Mouse (Mus musculus) megakaryocyte-erythroid progenitor cell, adult 5 weeks (primary cell): Measurements from ENCODE around the gene Olfr91. TPM values are rescaled to one million over a fixed set of nuclear protein-coding genes. Genes with fewer than 3 reads are reported as not detected.

Experiments used
- polyA plus RNA-seq: library from polyadenylated mRNA; stranded (reverse); fragments of >175 nt; gene quantifications from 2 replicates; pipeline ENCODE4 v1.2.3, GENCODE M21; 2012

Olfr91 gene
- not detected in 2 replicates for polyA plus RNA-seq

DNA sequence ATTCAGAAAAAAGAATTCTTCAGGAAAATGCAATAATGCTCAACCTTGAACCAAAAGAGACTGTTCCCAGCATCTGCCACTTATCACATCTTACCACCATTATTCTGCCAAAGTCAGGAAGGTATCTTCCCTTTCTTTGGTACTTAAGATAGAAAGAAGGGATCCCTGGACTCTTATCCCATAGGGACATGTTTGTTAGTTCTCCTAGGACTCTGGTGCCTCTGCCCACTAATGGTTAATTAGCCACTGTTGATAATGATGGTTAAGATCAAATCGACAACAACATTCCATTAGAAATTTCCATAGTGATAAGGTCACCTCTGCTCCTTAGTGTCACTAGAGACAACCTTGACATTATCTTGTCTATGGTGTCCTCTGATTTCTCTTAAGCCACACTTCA is at the start of gene Olfr91:
Gene Olfr91, minus strand, starts transcription at position 101 of the 400 bp plus-strand sequence.

DNA sequence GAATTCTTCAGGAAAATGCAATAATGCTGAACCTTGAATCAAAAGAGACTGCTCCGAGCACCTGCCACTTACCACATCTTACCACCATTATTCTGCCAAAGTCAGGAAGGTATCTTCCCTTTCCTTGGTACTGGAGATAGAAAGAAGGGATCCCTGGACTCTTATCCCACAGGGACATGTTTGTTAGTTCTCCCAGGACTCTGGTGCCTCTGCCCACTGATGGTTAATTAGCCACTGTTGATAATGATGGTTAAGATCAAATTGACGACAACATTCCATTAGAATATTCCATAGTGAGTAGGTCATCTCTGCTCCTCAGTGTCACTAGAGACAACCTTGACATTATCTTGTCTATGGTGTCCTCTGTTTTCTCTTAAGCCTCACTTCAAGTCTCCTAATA is 21.9 kb upstream of the Olfr91 start, which contains the start of gene Olfr92:
Gene Olfr92, minus strand, starts transcription at position 101 of the 400 bp plus-strand sequence.

DNA sequence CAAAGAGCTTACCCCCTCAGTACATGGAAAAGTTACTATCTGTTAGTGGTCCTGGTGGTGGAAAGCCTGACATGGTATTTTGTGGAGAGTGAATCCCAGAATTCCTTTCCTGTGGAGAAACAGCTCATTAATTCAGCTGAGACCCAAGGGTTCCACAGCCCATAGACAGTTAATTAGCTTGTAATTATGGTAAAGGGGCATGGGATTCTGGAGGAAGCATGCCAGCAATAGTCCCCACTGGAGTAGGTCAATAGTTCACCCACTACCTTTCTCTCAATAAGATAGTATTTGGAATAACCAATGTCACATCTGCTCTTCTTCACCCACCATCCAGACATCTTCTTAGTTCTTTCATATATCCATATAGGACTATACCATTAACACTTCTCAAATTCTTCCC is 9.7 kb downstream of the Olfr91 start, which contains the start of gene Olfr90:
Gene Olfr90, minus strand, starts transcription at position 101 of the 400 bp plus-strand sequence.

GRCm38 (mm10) chr17:37045611-37046311 is 52.3 kb downstream of the Olfr91 start, which contains the start of gene Gabbr1:
TSS of gene Gabbr1 (plus strand) at chr17:37045966.

Other genes starting within 250 kb of the Olfr91 start
- gene Trim15, start 231.1 kb downstream of the Olfr91 start, polyA plus RNA-seq, result not detected in 2 replicates
- gene Trim10, start 228.7 kb downstream of the Olfr91 start, polyA plus RNA-seq, result 0.89 and 1.6 TPM in 2 replicates
- gene Trim40, start 208.2 kb downstream of the Olfr91 start, polyA plus RNA-seq, result not detected in 2 replicates
- not detected in 2 replicates for gene Trim31, start 200.2 kb downstream of the Olfr91 start, polyA plus RNA-seq
- gene Rnf39, start 155.4 kb downstream of the Olfr91 start, polyA plus RNA-seq, result 0.09 and 0.45 TPM in 2 replicates
- gene Ppp1r11, start 146.5 kb downstream of the Olfr91 start, polyA plus RNA-seq, result 125 and 144 TPM in 2 replicates
- gene Znrd1, start 139.7 kb downstream of the Olfr91 start, polyA plus RNA-seq, result 2.9 and 3.1 TPM in 2 replicates
- gene Znrd1as, start 139.7 kb downstream of the Olfr91 start, polyA plus RNA-seq, result 0.18 TPM in 1 of 2 replicates, not detected in the other
- not detected in 2 replicates for gene 2410137M14Rik, start 117.0 kb downstream of the Olfr91 start, polyA plus RNA-seq
- 0.12 TPM in 1 of 2 replicates, not detected in the other for gene H2-M5, start 108.7 kb downstream of the Olfr91 start, polyA plus RNA-seq
- gene Zfp57, start 97.1 kb downstream of the Olfr91 start, polyA plus RNA-seq, result 0.46 and 0.68 TPM in 2 replicates
- gene Mog, start 74.9 kb downstream of the Olfr91 start, polyA plus RNA-seq, result not detected in 2 replicates
- gene Gabbr1, start 52.3 kb downstream of the Olfr91 start, polyA plus RNA-seq, result 35.7 and 37.7 TPM in 2 replicates
- not detected in 2 replicates for gene Olfr90, start 9.8 kb downstream of the Olfr91 start, polyA plus RNA-seq
- not detected in 2 replicates for gene Olfr92, start 21.8 kb upstream of the Olfr91 start, polyA plus RNA-seq
- gene Olfr93, start 63.2 kb upstream of the Olfr91 start, polyA plus RNA-seq, result not detected in 2 replicates
- gene Ubd, start 95.6 kb upstream of the Olfr91 start, polyA plus RNA-seq, result not detected in 2 replicates
- gene Olfr94, start 102.7 kb upstream of the Olfr91 start, polyA plus RNA-seq, result not detected in 2 replicates
- gene Olfr95, start 114.8 kb upstream of the Olfr91 start, polyA plus RNA-seq, result 0.02 TPM in 1 of 2 replicates, not detected in the other
- gene Olfr96, start 121.9 kb upstream of the Olfr91 start, polyA plus RNA-seq, result not detected in 2 replicates
- not detected in 2 replicates for gene Olfr97, start 139.1 kb upstream of the Olfr91 start, polyA plus RNA-seq
- gene Olfr98, start 165.5 kb upstream of the Olfr91 start, polyA plus RNA-seq, result not detected in 2 replicates
- 1.8 and 2.2 TPM in 2 replicates for gene H2-M3, start 171.9 kb upstream of the Olfr91 start, polyA plus RNA-seq
- not detected in 2 replicates for gene Olfr99, start 185.2 kb upstream of the Olfr91 start, polyA plus RNA-seq
- not detected in 2 replicates for gene Olfr101, start 206.0 kb upstream of the Olfr91 start, polyA plus RNA-seq
- not detected in 2 replicates for gene Olfr102, start 218.8 kb upstream of the Olfr91 start, polyA plus RNA-seq
- gene Olfr103, start 241.4 kb upstream of the Olfr91 start, polyA plus RNA-seq, result not detected in 2 replicates